Mouse (Mus musculus) G1E (cell line): ENCODE data around the gene Tmprss11f.

ENCODE experiments used
- CTCF ChIP-seq: IDR thresholded peaks from 2 replicates; pipeline ENCODE4 v1.5.1; 2012; ENCODE audit warnings: low read depth, low read length, inconsistent platforms, mixed read lengths
- POLR2AphosphoS5 ChIP-seq: IDR thresholded peaks from 2 replicates; pipeline ENCODE4 v1.6.1; 2012; ENCODE audit warnings: low read depth, low read length, inconsistent platforms; ENCODE audit not compliant: insufficient replicate concordance
- TAL1 ChIP-seq: conservative IDR thresholded peaks from 2 replicates; pipeline ENCODE4 v1.6.1; 2012; ENCODE audit warnings: low read depth, low read length, inconsistent platforms, mixed read lengths

DNA sequence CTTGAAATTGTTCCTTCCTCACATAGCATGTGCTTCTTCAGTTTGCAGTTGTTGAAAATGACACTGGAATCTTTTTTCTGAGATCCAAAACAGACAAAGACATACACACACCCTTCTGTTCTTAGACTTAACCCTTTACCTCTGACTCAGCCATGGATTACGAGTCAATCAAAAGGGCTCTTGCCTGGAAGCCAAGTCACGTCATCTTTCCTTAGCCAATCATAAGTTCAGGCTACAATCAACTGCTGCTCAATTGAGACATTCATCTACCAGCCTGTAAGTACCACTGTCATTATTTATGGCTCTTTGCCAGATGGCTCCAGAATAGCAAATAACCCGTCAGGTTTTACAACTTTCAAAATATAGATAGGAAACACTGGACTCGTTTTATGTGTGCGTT is at the start of gene Tmprss11f:
- no peak for TF ChIP-seq TAL1
- TF ChIP-seq POLR2AphosphoS5, result no peak
- no peak for TF ChIP-seq CTCF
